Mouse (Mus musculus) liver, adult 2 months (tissue): ENCODE results near the gene Clic4. TPM values are rescaled to one million over a fixed set of nuclear protein-coding genes. Genes with fewer than 3 reads are reported as not detected.

ENCODE experiments used
- DNase-seq: peaks from one replicate; pipeline ENCODE4 v3.0.0-alpha.2; 2011; ENCODE audit warnings: low read depth, low spot score; ENCODE audit errors: extremely low read depth
- H3K27ac ChIP-seq: fragments of 200-500 bp; replicated peaks from 2 replicates; pipeline ENCODE4 v1.5.1; 2012; ENCODE audit warnings: low read depth, mild to moderate bottlenecking, control low read depth, inconsistent platforms, low read length; ENCODE audit not compliant: insufficient read depth
- H3K27me3 ChIP-seq: fragments of 200-500 bp; 2 replicates; pipeline ENCODE4 v1.6.1; 2012; ENCODE audit warnings: mild to moderate bottlenecking, moderate library complexity, low read length, inconsistent platforms; ENCODE audit not compliant: control insufficient read depth, insufficient read depth
- H3K36me3 ChIP-seq: fragments of 200-500 bp; 2 replicates; pipeline ENCODE4 v1.6.1; 2012; ENCODE audit warnings: low read length, inconsistent platforms; ENCODE audit not compliant: control insufficient read depth, insufficient read depth
- H3K4me1 ChIP-seq: fragments of 200-500 bp; 2 replicates; pipeline ENCODE4 v1.6.1; 2011; ENCODE audit warnings: low read length; ENCODE audit not compliant: control insufficient read depth, insufficient read depth
- H3K4me3 ChIP-seq: fragments of 200-500 bp; 2 replicates; pipeline ENCODE4 v1.5.1; 2011; ENCODE audit warnings: low read depth, mild to moderate bottlenecking, control low read depth, low read length, moderate library complexity; ENCODE audit not compliant: insufficient read depth
- H3K79me2 ChIP-seq: fragments of 200-500 bp; 2 replicates; pipeline ENCODE4 v1.6.1; 2012; ENCODE audit warnings: inconsistent platforms, mild to moderate bottlenecking, low read length, moderate library complexity; ENCODE audit not compliant: control insufficient read depth, insufficient read depth
- H3K9ac ChIP-seq: fragments of 200-500 bp; 2 replicates; pipeline ENCODE4 v1.6.1; 2012; ENCODE audit warnings: low read depth, mild to moderate bottlenecking, control low read depth, inconsistent platforms, low read length
- CTCF ChIP-seq: fragments of 200-500 bp; IDR thresholded peaks from 2 replicates; pipeline ENCODE4 v1.5.1; 2011; ENCODE audit warnings: low read depth, low read length, control low read depth
- POLR2A ChIP-seq: fragments of 200-500 bp; IDR thresholded peaks from 2 replicates; pipeline ENCODE4 v1.6.1; 2011; ENCODE audit warnings: low read length, control low read depth; ENCODE audit not compliant: insufficient read depth; ENCODE audit errors: extremely low read depth
- WGBS: fragments of 180-500 bp; shearing (Covaris S2); methylation state at CpG from one replicate; pipeline ENCODE4 v1.1.7; 2018; 5-methylcytosine and 5-hydroxymethylcytosine counted together
- polyA plus RNA-seq: library from polyadenylated mRNA; depleted of rRNA; stranded (reverse); fragments of >200 nt; gene quantifications from 2 replicates; pipeline ENCODE4 v1.2.3, GENCODE M21; 2012; rRNA removed
- total RNA-seq: library from RNA; depleted of rRNA; stranded (reverse); fragments of >200 nt; gene quantifications from 2 replicates; pipeline ENCODE4 v1.2.3, GENCODE M21; 2014; rRNA removed

Gene Clic4
- total and polyA plus RNA-seq, 2 experiments: 23.0 to 30.8 TPM

DNA sequence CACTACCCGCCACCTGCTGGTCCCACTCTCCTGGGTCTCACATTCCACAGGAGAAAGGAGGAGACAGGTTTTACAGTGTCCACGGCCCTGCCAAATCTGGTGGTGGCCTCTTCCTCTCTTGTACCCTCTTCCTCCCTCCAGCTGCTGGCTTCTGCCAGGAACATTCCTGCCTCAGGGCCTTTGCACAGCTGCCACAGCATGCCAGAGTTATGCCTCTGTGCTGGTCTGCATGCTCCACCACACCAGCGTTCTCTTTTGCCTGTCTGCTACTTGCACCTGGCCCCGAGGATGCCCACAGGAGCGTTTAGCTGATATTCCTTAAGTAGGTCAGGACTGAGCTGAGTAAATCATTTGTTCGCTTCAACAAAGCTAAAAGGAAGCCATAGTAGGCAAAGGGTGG lies 106.9 kb downstream of the Clic4 start:
- no peaks in the 10 kb centered on the region for H3K36me3 ChIP-seq
- DNase-seq: no peak
- H3K79me2 ChIP-seq: no peaks in the 10 kb centered on the region
- H3K9ac ChIP-seq: no peak overlapping the region
- no peak overlapping the region for H3K27ac ChIP-seq
- TF ChIP-seq CTCF: no peak
- TF ChIP-seq POLR2A: no peak
- no peaks in the 10 kb centered on the region for H3K4me1 ChIP-seq
- peaks cover 15% of the 10 kb centered on the region for H3K27me3 ChIP-seq
- no peak overlapping the region for H3K4me3 ChIP-seq
- WGBS: 60% methylated on average over 6 of the region's 6 CpGs

Other genes starting within 250 kb of the Clic4 start
- gene Runx3, start 152.2 kb downstream of the Clic4 start, total RNA-seq: under 0.01 and 0.40 TPM in 2 replicates
- gene Runx3, start 152.2 kb downstream of the Clic4 start, polyA plus RNA-seq: 0.17 and 0.18 TPM in 2 replicates
- gene Srrm1, start 80.5 kb upstream of the Clic4 start, total RNA-seq: 15.0 and 18.8 TPM in 2 replicates
- 8.2 and 8.9 TPM in 2 replicates for gene Srrm1, start 80.5 kb upstream of the Clic4 start, polyA plus RNA-seq
- gene Ncmap, start 125.4 kb upstream of the Clic4 start, total RNA-seq: 0.60 and 3.7 TPM in 2 replicates
- 2.8 and 3.6 TPM in 2 replicates for gene Ncmap, start 125.4 kb upstream of the Clic4 start, polyA plus RNA-seq
- 1.1 and 1.7 TPM in 2 replicates for gene Rcan3, start 161.0 kb upstream of the Clic4 start, total RNA-seq
- 1.5 and 1.8 TPM in 2 replicates for gene Rcan3, start 161.0 kb upstream of the Clic4 start, polyA plus RNA-seq
- not detected in 2 replicates for gene Stpg1, start 222.0 kb upstream of the Clic4 start, total RNA-seq
- not detected in 2 replicates for gene Stpg1, start 222.0 kb upstream of the Clic4 start, polyA plus RNA-seq
- gene Nipal3, start 222.2 kb upstream of the Clic4 start, total RNA-seq: 5.4 and 6.6 TPM in 2 replicates
- gene Nipal3, start 222.2 kb upstream of the Clic4 start, polyA plus RNA-seq: 7.5 and 7.8 TPM in 2 replicates